Comparison of ENCODE assay signal across 10 mouse cellular contexts in genomic region chr17:87973261-87974167, GRCm38 (mm10). TPM values are rescaled to one million over a fixed set of nuclear protein-coding genes. Genes with fewer than 3 reads are reported as not detected.
DNase-seq lines count a peak whose midpoint lies in the region; ATAC-seq lines count a peak whose summit lies in the region.
"Had no signal": no experiment of that assay in that cellular context is flagged by ENCODE, and none has a peak within 500 bp of the region (broad histone marks: within the 10 kb centered on the region; RNA-seq: fewer than 3 reads in every experiment).

No protein-coding gene starts in this region.

- no peak overlapping the region for H3K9ac ChIP-seq in heart, embryonic 15.5 days
- no peak overlapping the region for H3K9ac ChIP-seq in intestine, embryonic 15.5 days

- H3K4me2 ChIP-seq in heart, embryonic 15.5 days, result peak overlapping the region; percentile 67
- H3K4me2 ChIP-seq in intestine, embryonic 15.5 days (replicated peaks), result 0 out of 2 replicates have a peak overlapping the region, but pooled peaks have one; percentile 75

- no peaks in the 10 kb centered on the region; the same call in 1 of the 2 replicates for H3K36me3 ChIP-seq in heart, embryonic 15.5 days
- H3K36me3 ChIP-seq in intestine, embryonic 15.5 days, result peaks cover under 1% of the 10 kb centered on the region; the same call in 1 of the 2 replicates

- no peak overlapping the region for H3K27ac ChIP-seq in heart, embryonic 15.5 days
- no peak overlapping the region for H3K27ac ChIP-seq in intestine, embryonic 15.5 days

- no peaks in the 10 kb centered on the region for H3K9me3 ChIP-seq in heart, embryonic 15.5 days (replicated peaks)
- H3K9me3 ChIP-seq in intestine, embryonic 15.5 days, result no peaks in the 10 kb centered on the region

- DNase-seq in heart, postnatal 36 days, result no peak
- peak; percentile 24 for DNase-seq in thymus, postnatal 0 days (ENCODE audit: low spot score)
- DNase-seq in thymus, postnatal 10 days (ENCODE audit: low spot score in 2 of 2), result no peak
- peak; percentile 23 for DNase-seq in thymus, postnatal 4 days
- DNase-seq in spleen, postnatal 10 days (ENCODE audit: low spot score in 2 of 2), result no peak
- DNase-seq in retina, embryonic 14.5 days (ENCODE audit: low spot score), result no peak
- DNase-seq: kidney, postnatal 36 days had no signal

- peaks cover 15% of the 10 kb centered on the region for H3K4me1 ChIP-seq in heart, embryonic 15.5 days (replicated peaks)
- peaks cover 9% of the 10 kb centered on the region; the same call in 1 of the 2 replicates for H3K4me1 ChIP-seq in intestine, embryonic 15.5 days (replicated peaks)

- H3K4me3 ChIP-seq in heart, embryonic 15.5 days, result peak overlapping the region; percentile 88; the same call in 1 of the 2 replicates
- no peak overlapping the region for H3K4me3 ChIP-seq in intestine, embryonic 15.5 days (replicated peaks)

- WGBS in heart, embryonic 15.5 days, result 70% methylated on average over 10 of the region's 10 CpGs
- WGBS in intestine, embryonic 15.5 days, result 69% methylated on average over 10 of the region's 10 CpGs

- intact Hi-C loops in heart, postnatal 36 days (cut with DNase I), result no loop called here

- H3K27me3 ChIP-seq in heart, embryonic 15.5 days, result no peaks in the 10 kb centered on the region
- H3K27me3 ChIP-seq in intestine, embryonic 15.5 days (replicated peaks), result no peaks in the 10 kb centered on the region

- ATAC-seq in heart, embryonic 15.5 days (replicated peaks; ENCODE audit: insufficient number of reproducible peaks, insufficient read depth, low FRiP score, low read depth), result no peak
- ATAC-seq in intestine, embryonic 15.5 days, result no peak

RNA-seq across cellular contexts. Expression of gene Msh6, which starts 1.3 kb away (rescaled TPM):
- polyA plus RNA-seq in heart, embryonic 15.5 days (2015; fragmentation: Nextera tagmentation; extraction: Ambion mirVana), result 21.0 and 32.2 TPM in 2 replicates
- 10 to 100 TPM in 1 of 2 experiments, 1 to 10 TPM in 1; 7.9 to 11.0 TPM for total RNA-seq in heart, postnatal 36 days (2021)
- polyA plus RNA-seq in thymus, postnatal 0 days (2015; fragmentation: Nextera tagmentation; extraction: Ambion mirVana), result 72.2 and 73.6 TPM in 2 replicates
- polyA plus RNA-seq in intestine, embryonic 15.5 days (2015; fragmentation: Nextera tagmentation; extraction: Ambion mirVana), result 42.9 and 45.2 TPM in 2 replicates

RNA-seq across cellular contexts. Expression of gene Rpl36-ps4, which starts 52.7 kb away (rescaled TPM):
- not detected in 2 replicates for polyA plus RNA-seq in heart, embryonic 15.5 days (2015; fragmentation: Nextera tagmentation; extraction: Ambion mirVana)
- total RNA-seq in heart, postnatal 36 days (2021), result not detected
- not detected in 2 replicates for polyA plus RNA-seq in thymus, postnatal 0 days (2015; fragmentation: Nextera tagmentation; extraction: Ambion mirVana)
- polyA plus RNA-seq in intestine, embryonic 15.5 days (2015; fragmentation: Nextera tagmentation; extraction: Ambion mirVana), result not detected in 2 replicates
- total RNA-seq: megakaryocyte progenitor cell, adult 5-6 weeks had no signal

Comparison
In these comparisons a context has a peak if more than half of its experiments do, and no peak if none do; other contexts are left out.
1. DNase-seq: peak in thymus, postnatal 0 days (single experiment) and thymus, postnatal 4 days (single experiment); none in heart, postnatal 36 days (0 of 2), thymus, postnatal 10 days (0 of 2), spleen, postnatal 10 days (0 of 2) and retina, embryonic 14.5 days (single experiment).